Mouse (Mus musculus) kidney, postnatal 0 days (tissue): ENCODE data around the gene Cenpv. TPM values are rescaled to one million over a fixed set of nuclear protein-coding genes. Genes with fewer than 3 reads are reported as not detected.
A peak's percentile ranks its signal among the peaks of the same experiment; 100 is the strongest.

Experiments
- ATAC-seq: fragments of 200-750 bp; cut with Nextera tagmentation; replicated peaks from 2 replicates; pipeline ENCODE4 v1.8.0; 2017; ENCODE audit warnings: low read depth, moderate number of reproducible peaks, moderate TSS enrichment, moderate library complexity; ENCODE audit not compliant: low FRiP score
- DNase-seq: peaks from one replicate; pipeline ENCODE4 v3.0.0-alpha.2; 2016; ENCODE audit warnings: low spot score
- H3K27ac ChIP-seq: fragments of 300-500 bp; sonication (generic); 2 replicates; pipeline ENCODE4 v1.5.1; 2014; ENCODE audit warnings: mild to moderate bottlenecking
- H3K27me3 ChIP-seq: fragments of 300-500 bp; sonication (generic); 2 replicates; pipeline ENCODE4 v1.6.1; 2014; ENCODE audit warnings: low read length, mixed read lengths; ENCODE audit not compliant: insufficient read depth
- H3K36me3 ChIP-seq: fragments of 300-500 bp; sonication (generic); 2 replicates; pipeline ENCODE4 v1.6.1; 2014; ENCODE audit warnings: low read length, mixed read lengths; ENCODE audit not compliant: insufficient read depth
- H3K4me1 ChIP-seq: fragments of 300-500 bp; sonication (generic); replicated peaks from 2 replicates; pipeline ENCODE4 v1.6.1; 2014; ENCODE audit warnings: antibody characterized with exemption, low read length, mixed read lengths; ENCODE audit not compliant: insufficient read depth
- H3K4me2 ChIP-seq: fragments of 300-500 bp; sonication (generic); 2 replicates; pipeline ENCODE4 v1.6.1; 2014; ENCODE audit warnings: mild to moderate bottlenecking, low read length, moderate library complexity, mixed read lengths
- H3K4me3 ChIP-seq: fragments of 300-500 bp; sonication (generic); replicated peaks from 2 replicates; pipeline ENCODE4 v1.5.1; 2014; ENCODE audit warnings: low read depth, low read length
- H3K9ac ChIP-seq: fragments of 300-500 bp; sonication (generic); 2 replicates; pipeline ENCODE4 v1.6.1; 2014; ENCODE audit warnings: low read depth, low read length
- H3K9me3 ChIP-seq: fragments of 300-500 bp; sonication (generic); replicated peaks from 2 replicates; pipeline ENCODE4 v1.6.1; 2016; ENCODE audit warnings: low read length, inconsistent platforms, mixed read lengths
- CTCF ChIP-seq: IDR thresholded peaks from 2 replicates; pipeline ENCODE4 v1.5.1; 2016; ENCODE audit warnings: antibody characterized with exemption, low read depth, mild to moderate bottlenecking, moderate library complexity
- WGBS: fragments of 180-500 bp; shearing (Covaris S2); extraction: QIAGEN DNeasy Blood & Tissue Kit; methylation state at CpG from one replicate; pipeline ENCODE4 v1.1.7; 2014; 5-methylcytosine and 5-hydroxymethylcytosine counted together
- polyA plus RNA-seq: library from polyadenylated mRNA; unstranded; fragments of >200 nt; fragmentation: Nextera tagmentation; extraction: Ambion mirVana; gene quantifications from 2 replicates; pipeline ENCODE4 v1.2.1, GENCODE M21; 2015

The Cenpv gene
- polyA plus RNA-seq, 1 experiment from 2014 or later = 17.6 TPM

DNA sequence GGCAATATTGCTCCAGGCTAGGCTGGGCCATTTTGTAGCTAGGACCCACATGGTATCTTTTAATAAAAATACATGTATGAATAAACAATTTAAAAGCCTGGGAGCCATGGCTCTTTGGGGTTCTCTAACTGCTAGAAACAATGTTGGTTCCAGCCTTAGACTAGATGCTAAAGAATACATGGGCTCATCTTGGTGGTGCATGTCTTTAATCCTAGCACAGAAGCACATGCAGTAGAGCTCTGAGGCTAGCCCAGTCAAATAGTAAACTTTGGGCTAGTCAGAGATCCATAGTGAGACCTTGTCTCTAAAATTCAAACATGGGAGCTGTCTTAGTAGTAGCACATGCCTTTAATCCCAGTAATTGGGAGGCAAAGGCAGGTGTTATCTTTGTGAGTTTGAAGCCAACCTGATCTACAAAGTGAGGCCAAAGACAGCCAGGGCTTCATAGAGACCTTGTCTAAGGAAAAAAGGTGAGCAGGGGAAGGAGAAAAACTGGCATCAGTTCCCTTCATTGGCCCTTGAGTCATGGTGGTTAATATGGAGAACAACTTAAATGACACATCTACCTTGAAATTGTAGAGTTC is 16.0 kb upstream of the Cenpv start:
- TF ChIP-seq CTCF = no peak
- ATAC-seq = no peak
- H3K9me3 ChIP-seq = no peaks in the 10 kb centered on the region
- no peak overlapping the region for H3K27ac ChIP-seq
- no peaks in the 10 kb centered on the region for H3K27me3 ChIP-seq
- H3K4me1 ChIP-seq = peaks cover 19% of the 10 kb centered on the region
- DNase-seq = no peak
- peak overlapping the region; percentile 47; the same call in 1 of the 2 replicates for H3K4me3 ChIP-seq
- H3K36me3 ChIP-seq = peaks cover 9% of the 10 kb centered on the region; the same call in 1 of the 2 replicates
- H3K9ac ChIP-seq = no peak overlapping the region
- H3K4me2 ChIP-seq = peak overlapping the region; percentile 72

DNA sequence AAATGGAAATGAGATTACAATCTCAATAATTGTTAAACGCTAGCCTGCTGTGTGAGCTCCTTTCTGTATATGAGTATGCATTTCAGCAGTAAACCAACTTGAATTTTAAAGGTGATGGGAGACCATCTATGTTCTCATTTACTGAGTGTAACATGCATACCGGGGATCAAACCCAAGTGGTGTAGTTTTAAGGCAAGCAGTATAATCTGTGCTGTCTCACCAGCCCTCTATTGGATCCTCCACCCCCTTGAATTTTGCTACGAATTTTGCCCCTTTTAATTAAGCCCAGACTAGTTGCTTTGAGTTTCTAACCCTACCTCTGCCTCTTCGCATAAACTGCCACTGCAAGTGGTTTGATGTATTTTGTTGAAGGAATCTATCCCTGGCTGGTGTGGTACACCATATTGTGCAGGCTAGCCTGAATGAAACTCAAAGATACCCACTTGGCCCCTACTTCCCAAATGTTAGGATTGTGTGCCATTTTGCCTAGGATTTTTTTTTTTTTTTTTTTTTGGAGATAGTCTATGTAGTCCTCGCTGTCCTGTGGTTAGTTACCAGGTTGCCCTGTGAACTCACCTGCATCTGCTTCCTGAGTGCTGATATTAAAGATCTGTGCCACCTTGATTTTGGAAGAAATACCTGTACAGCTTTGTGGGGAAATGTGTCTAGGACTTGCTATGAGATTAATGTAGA is 15.2 kb upstream of the Cenpv start:
- Histone ChIP-seq H3K4me2 (peak overlapping the region; percentile 72), H3K9me3 (no peaks in the 10 kb centered on the region), H3K4me1 (peaks cover 23% of the 10 kb centered on the region), H3K36me3 (peaks cover 9% of the 10 kb centered on the region; the same call in 1 of the 2 replicates), H3K9ac (no peak overlapping the region), H3K27ac (no peak overlapping the region), H3K4me3 (peak overlapping the region; percentile 47), H3K27me3 (no peaks in the 10 kb centered on the region)
- ATAC-seq (no peak), DNase-seq (no peak)
- WGBS = 62% methylated on average over 5 of the region's 5 CpGs
- TF ChIP-seq CTCF = no peak

- ATAC-seq = no peak
Measured at GRCm38 (mm10) chr11:62553633-62554032, 14.6 kb upstream of the Cenpv start.

GRCm38 (mm10) chr11:62553186-62553585 is 14.1 kb upstream of the Cenpv start:
- DNase-seq = no peak
- Histone ChIP-seq H3K27ac (no peak overlapping the region), H3K4me3 (peak overlapping the region; percentile 47), H3K9ac (no peak overlapping the region), H3K9me3 (no peaks in the 10 kb centered on the region), H3K27me3 (no peaks in the 10 kb centered on the region), H3K4me2 (peak overlapping the region; percentile 72), H3K36me3 (peaks cover 9% of the 10 kb centered on the region; the same call in 1 of the 2 replicates), H3K4me1 (peaks cover 24% of the 10 kb centered on the region)
- 11% methylated on average over 1 of the region's 1 CpGs for WGBS
- no peak for TF ChIP-seq CTCF
- ATAC-seq = no peak

More at GRCm38 (mm10) chr11:62553633-62554032, 14.6 kb upstream of the Cenpv start:
- no peak for TF ChIP-seq CTCF
- no peak overlapping the region for H3K9ac ChIP-seq
- peak overlapping the region; percentile 47 for H3K4me3 ChIP-seq
- no peaks in the 10 kb centered on the region for H3K27me3 ChIP-seq
- H3K4me2 ChIP-seq = peak overlapping the region; percentile 72
- DNase-seq = no peak
- peaks cover 24% of the 10 kb centered on the region for H3K4me1 ChIP-seq
- H3K36me3 ChIP-seq = peaks cover 9% of the 10 kb centered on the region; the same call in 1 of the 2 replicates
- H3K9me3 ChIP-seq = no peaks in the 10 kb centered on the region
- H3K27ac ChIP-seq = no peak overlapping the region
- WGBS = 65% methylated on average over 5 of the region's 5 CpGs

DNA sequence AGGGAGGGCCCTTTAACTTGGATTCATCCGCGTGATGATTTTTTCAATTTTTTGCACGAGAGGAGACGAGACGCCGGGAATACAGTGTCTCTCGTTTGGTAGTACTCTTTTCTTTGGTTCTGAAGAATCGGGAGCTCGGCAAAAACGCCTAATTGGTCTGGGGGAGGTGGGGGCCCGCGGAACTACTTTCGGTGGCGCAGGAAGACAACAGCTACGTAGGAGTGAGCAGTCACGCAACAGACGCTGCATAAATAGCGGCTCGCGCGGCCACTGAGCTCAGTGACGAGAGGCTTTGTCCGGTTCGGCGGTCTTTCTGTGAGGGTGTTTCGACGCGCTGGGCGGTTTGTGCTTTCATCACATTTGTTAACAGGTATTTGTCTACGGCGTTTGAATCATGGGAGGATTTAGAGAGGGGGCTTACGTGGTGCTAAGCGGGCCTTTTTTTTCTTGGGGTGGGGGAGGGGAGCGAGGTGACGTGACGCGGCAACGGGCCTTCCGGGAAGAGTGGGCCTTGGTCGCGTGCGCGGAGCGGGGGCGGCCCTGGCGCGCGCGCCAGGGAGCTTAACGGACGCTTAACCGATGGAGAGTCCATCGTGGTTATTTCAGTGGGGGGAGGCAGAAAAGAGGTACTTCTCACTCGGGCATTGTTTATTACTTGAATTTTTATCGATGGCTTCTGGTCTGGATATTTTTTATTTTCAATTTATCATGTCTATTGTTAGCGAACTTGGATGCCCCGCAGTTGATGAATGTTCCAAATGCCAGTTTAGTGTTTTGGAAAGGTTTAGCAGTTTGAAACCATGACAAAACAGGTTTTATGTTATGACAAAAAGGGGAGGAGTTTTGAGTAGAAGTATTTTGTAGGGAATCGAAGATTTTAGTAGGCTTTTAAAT is 12.4 kb upstream of the Cenpv start:
- WGBS = under 1% methylated on average over 58 of the region's 58 CpGs

DNA sequence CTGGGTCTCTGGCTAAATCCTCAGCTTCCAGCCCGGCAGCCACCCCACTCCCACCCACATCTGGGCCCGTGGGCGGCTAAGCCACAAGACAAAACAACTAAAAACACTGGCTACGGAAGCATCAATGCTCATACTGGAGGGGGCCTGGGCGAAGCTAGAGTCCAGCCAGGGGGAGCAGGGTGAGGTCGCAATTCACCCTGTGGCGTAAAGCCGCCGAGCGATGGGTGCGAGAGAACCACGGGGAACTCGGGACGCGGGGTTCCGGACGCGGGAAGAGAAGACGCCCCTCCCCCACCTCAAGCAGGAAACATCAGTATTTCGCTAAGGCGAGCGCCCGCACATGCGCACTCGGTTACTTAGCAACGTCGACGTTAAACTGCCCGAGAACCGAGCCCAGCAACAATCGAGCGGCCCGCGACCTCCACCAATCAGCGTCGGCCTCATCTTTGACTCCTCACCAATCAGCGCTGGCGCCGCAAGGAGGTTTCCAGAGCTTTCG is 11.7 kb upstream of the Cenpv start, which contains the start of gene Ubb:
Ubb (plus strand) TSS at position 445 of the 499 bp plus-strand sequence.
- peak within 1 kb of the TSS; percentile 41 for H3K4me3 ChIP-seq
- peak within 1 kb of the TSS; percentile 99 for H3K27ac ChIP-seq
- TF ChIP-seq CTCF = no peak; the same call in 1 of the 2 replicates
- peaks cover 24% of the 10 kb centered on the region for H3K4me1 ChIP-seq
- under 1% methylated on average over 40 of the region's 40 CpGs for WGBS
- H3K9ac ChIP-seq = peak within 1 kb of the TSS; percentile 95
- H3K9me3 ChIP-seq = no peaks in the 10 kb centered on the region
- ATAC-seq (peak; percentile 94), DNase-seq (peak; percentile 100)
- H3K27me3 ChIP-seq = no peaks in the 10 kb centered on the region
- H3K4me2 ChIP-seq = peak within 1 kb of the TSS; percentile 95
- H3K36me3 ChIP-seq = peaks cover 9% of the 10 kb centered on the region; the same call in 1 of the 2 replicates

More for the DNA sequence above, 12.4 kb upstream of the Cenpv start:
- peak overlapping the region; percentile 68; the same call in 1 of the 2 replicates for H3K27ac ChIP-seq
- H3K4me2 ChIP-seq = peak overlapping the region; percentile 95
- peak overlapping the region; percentile 47 for H3K9ac ChIP-seq
- no peaks in the 10 kb centered on the region for H3K9me3 ChIP-seq
- peak overlapping the region; percentile 41 for H3K4me3 ChIP-seq
- H3K27me3 ChIP-seq = no peaks in the 10 kb centered on the region
- peaks cover 24% of the 10 kb centered on the region for H3K4me1 ChIP-seq
- ATAC-seq (peak; percentile 83), DNase-seq (peak; percentile 92)
- no peak for TF ChIP-seq CTCF
- H3K36me3 ChIP-seq = peaks cover 9% of the 10 kb centered on the region; the same call in 1 of the 2 replicates
